Mouse (Mus musculus): ENCODE results near the gene Abhd14b.

Abhd14b gene

GRCm38 (mm10) chr9:106447348-106447747 is at the start of gene Abhd14b, which contains the start of gene Abhd14a:
Gene Abhd14b (plus strand): TSS chr9:106447459.
Gene Abhd14a (minus strand): TSS chr9:106447678.
- peak; percentile 98 for DNase-seq

- peak; percentile 26 for DNase-seq
These were observed 49.5 kb upstream of the Abhd14b start for GRCm38 (mm10) chr9:106397733-106398132.

- DNase-seq = no peak
These were observed 48.5 kb upstream of the Abhd14b start for GRCm38 (mm10) chr9:106398667-106399311.

GRCm38 (mm10) chr9:106399808-106400207 is 47.5 kb upstream of the Abhd14b start:
- DNase-seq = no peak

DNA sequence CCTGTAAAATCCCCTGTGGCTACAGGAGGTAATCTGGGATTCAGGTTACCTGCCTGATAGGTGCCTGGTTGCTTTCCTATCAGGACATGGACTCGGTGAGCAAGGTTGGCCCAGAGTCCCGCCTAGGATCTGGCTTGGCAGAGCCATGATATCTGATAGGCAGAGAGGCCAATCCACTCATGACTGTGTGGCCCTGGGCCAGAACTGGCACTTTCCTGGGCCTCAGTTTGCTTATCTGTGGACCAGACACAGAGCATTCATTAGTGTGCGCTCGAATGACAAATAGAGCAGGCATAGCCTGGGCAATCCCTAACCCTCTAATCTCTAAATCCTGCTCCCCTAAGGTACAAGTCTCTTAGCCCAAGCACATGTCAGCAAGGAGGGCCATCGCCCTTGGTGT is 45.1 kb upstream of the Abhd14b start:
- no peak for DNase-seq

- no peak for DNase-seq
These were observed 44.5 kb upstream of the Abhd14b start for GRCm38 (mm10) chr9:106402607-106403375.

DNA sequence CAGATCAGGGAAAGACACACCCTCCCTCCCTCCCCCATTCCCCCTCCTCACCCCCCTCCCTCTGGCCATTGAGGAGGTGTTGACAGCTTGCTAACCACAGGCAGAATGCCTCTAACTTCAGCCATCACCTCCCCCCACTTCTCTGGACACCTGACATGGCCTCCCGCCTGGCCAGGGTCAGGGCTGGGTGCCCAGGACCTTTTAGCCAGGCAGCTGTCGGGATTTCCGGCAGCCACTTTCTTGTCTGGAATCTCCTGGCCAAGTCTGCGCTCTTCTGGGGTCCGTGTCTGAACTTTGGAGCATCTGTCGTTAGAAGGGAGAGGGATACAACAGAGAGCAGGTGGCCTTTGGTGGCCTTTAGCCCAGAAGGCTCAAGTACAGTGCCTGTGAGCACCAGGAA is 42.0 kb upstream of the Abhd14b start:
- peak; percentile 74 for DNase-seq

DNA sequence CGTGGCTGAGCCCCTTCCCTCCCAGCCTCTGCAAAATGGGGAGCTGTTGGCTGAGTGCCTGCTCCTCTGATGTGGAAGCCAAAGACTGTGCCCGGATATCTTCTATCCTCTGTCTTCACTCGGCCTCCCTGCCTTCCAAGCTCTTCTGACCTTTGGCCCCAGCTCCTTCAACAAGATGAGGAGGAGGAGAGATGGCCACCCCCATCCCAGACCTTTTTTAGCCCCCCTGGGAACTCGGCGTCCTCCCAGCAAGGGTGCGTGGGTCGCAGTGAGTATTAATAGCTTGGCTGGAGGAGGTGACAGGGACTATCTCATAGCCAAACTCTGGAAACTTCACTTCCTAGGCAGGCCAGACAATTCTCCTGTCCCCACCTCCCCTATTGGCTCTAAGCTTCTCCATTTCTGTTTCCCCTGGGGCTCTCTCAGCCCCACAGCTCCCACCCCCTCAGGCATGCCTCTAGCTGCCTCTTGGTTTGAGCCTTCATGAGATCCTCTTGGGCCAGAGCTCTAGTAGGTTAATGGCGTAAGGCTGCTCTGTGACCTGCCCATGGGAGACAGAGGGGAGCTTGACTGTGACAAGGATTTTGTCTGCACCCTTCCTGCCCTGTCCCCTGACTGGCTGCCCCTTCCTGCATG is 40.7 kb upstream of the Abhd14b start:
- DNase-seq = peak; percentile 69

DNA sequence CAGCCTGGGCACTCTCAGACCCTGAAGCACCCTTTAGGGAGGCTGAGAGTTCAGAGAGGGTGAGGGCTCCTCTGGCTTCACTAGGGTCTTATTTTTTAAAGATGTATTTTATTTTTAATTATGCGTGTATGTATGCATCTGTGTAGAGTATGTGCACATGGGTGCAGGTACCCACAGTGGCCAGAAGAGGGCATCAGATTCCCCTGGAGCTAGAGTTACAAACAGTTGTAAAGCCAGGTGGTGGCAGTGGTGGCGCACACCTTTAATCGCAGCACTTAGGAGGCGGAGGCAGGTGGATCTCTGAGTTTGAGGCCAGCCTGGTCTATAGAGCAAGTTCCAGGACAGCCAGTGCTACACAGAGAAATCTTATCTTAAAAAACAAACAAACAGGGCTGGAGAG is 38.2 kb upstream of the Abhd14b start:
- no peak for DNase-seq

GRCm38 (mm10) chr9:106410086-106410650 is 37.1 kb upstream of the Abhd14b start:
- no peak for DNase-seq

DNA sequence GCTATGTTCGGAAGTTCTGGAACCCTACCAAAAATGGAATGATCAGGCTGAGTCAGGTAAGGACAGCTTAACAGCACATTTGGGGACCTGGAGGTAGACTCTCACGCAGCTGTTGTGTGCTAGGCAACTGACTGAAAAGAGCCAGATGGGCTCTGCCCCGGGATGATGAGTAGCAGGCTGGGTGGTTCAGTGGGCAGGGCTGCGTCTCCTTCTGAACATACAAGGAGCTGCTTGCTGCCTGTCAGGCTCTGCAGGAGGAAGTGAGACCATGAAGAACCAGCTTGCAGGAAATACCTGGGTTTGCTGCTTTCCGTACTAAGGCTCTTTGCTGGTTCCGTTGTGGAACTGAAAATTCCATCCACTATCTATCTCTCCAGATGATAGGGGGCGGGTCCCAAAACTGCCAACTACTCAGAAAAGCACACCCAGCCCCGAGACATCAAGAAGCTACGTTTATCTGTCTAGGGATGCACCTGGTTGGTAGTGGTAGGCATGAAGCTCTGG is 36.1 kb upstream of the Abhd14b start:
- DNase-seq = no peak

DNA sequence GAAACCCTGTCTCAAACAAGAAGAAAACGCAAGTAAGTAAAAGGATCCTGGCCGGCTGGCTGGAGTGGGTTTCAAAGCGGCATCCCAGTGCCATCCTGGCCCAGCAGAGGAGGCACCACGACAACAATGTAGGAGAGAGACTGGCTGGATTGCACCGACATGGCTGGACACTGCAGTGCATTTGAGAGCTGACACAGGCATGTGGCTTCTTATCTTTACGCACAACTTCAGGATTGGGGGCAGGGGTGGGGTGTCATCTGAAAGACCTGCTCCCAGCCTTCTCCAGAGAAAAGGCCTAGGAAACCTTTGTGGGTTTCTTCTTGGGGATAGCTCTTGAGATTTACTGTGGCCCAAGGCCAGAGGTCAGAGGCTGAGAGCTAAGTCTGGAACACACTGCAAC is 35.5 kb upstream of the Abhd14b start:
- DNase-seq = no peak

DNA sequence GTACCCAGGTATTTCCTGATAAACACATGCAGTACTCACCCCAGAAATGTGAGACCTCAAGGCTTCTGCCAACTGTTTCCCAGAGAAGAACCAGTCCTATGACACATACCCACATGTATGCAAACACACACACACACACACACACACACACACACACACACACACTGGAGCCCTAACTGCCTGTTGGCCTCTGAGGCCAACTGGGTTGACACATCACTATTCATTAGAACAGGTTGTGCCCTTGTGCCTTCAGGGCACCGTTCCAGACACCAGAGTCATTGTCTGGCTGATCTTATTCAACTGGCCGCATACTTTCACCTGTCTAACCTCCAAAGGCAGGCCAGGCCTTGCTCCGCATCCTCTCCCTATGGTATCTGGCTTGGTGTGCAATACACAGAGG is 35.0 kb upstream of the Abhd14b start:
- no peak for DNase-seq

- DNase-seq = no peak
These were observed 33.7 kb upstream of the Abhd14b start for GRCm38 (mm10) chr9:106413606-106414005.

- DNase-seq = no peak
These were observed 30.4 kb upstream of the Abhd14b start for GRCm38 (mm10) chr9:106416826-106417225.

GRCm38 (mm10) chr9:106417841-106418625 is 29.2 kb upstream of the Abhd14b start:
- DNase-seq = peak; percentile 84

GRCm38 (mm10) chr9:106420608-106421007 is 26.7 kb upstream of the Abhd14b start:
- no peak for DNase-seq

- no peak for DNase-seq
These were observed 26.0 kb upstream of the Abhd14b start for GRCm38 (mm10) chr9:106421033-106421864.

- DNase-seq = peak; percentile 96
These were observed 25.4 kb upstream of the Abhd14b start for GRCm38 (mm10) chr9:106421865-106422160.

- no peak for DNase-seq
These were observed 18.5 kb upstream of the Abhd14b start for GRCm38 (mm10) chr9:106428719-106429220.

DNA sequence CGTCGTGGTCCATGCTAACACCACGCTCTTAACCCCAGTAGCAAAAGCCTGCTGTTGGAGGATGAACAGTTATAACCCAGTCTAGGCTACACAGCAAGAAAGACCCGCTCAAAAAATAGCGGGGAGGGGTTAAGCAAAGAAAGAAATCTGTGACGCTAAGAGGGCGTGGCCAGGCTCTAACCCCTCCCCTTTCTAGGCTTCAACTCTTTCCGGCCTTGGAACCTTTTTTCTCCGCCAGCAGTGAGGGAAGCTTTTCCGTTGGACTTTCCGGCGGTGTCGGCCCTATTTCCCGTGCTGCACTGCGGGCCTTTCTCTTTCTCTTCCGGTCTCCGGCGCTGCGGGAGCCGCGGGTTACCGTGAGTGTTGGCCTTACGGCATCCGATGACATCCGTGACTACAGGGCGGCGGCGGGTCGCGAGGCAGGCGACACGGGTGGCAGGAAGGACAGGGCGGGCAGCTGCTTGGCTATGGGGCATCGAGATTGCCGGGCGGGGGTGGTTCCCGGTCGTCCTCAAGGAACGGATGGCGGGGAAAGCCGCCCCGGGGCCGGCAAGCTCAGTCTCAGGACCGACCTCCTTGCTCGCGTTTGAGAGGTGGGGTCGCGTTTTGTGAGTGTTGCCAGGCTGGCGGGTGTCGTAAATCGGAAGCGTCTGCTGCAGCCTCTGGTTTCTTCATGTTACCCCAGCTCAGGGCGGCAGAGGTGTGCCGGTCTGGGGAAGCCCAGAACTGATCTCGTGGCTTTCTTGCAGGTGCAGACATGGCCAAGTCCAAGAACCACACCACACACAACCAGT is 17.8 kb upstream of the Abhd14b start, which contains the start of gene Rpl29:
Rpl29 (plus strand) TSS at position 234 of the 794 bp plus-strand sequence.
- peak; percentile 97 for DNase-seq

Data from lung, postnatal 36 days (tissue).